In genomic region chr12:16351751-16352150, GRCm38 (mm10) we compare ENCODE assay signal across 23 mouse cellular contexts.
A peak's percentile ranks its signal among the peaks of the same experiment; 100 is the strongest.
DNase-seq lines count a peak whose midpoint lies in the region; ATAC-seq lines count a peak whose summit lies in the region.
"Had no signal": no experiment of that assay in that cellular context is flagged by ENCODE, and none has a peak within 500 bp of the region (broad histone marks: within the 10 kb centered on the region; RNA-seq: fewer than 3 reads in every experiment).

No protein-coding gene starts in this region.

- no peaks in the 10 kb centered on the region for H3K4me1 ChIP-seq in hindbrain, embryonic 11.5 days (replicated peaks; ENCODE audit: control insufficient read depth, insufficient read depth, low read length)
- H3K4me1 ChIP-seq: embryonic facial prominence, embryonic 10.5 days; embryonic facial prominence, embryonic 12.5 days; forebrain, embryonic 13.5 days; forebrain, embryonic 15.5 days had no signal

- H3K36me3 ChIP-seq in hindbrain, embryonic 11.5 days (ENCODE audit: control insufficient read depth, insufficient read depth, low read length): no peaks in the 10 kb centered on the region
- H3K36me3 ChIP-seq: embryonic facial prominence, embryonic 10.5 days; embryonic facial prominence, embryonic 12.5 days; forebrain, embryonic 15.5 days; G1E had no signal

- H3K27ac ChIP-seq in hindbrain, embryonic 11.5 days (ENCODE audit: low read depth, low read length): no peak overlapping the region
- H3K27ac ChIP-seq: embryonic facial prominence, embryonic 10.5 days; embryonic facial prominence, embryonic 12.5 days; forebrain, embryonic 13.5 days; forebrain, embryonic 15.5 days had no signal

- DNase-seq in spleen, postnatal 36 days (ENCODE audit: low spot score in 2 of 2): peak; percentile 15 to 23
- DNase-seq in spleen, postnatal 4 days (ENCODE audit: low spot score in 2 of 2): no peak
- DNase-seq in B cell, adult 2 months: peak; percentile 29 to 35
- DNase-seq in gastrocnemius, postnatal 25 days: no peak
- DNase-seq in hindbrain, embryonic 11.5 days (ENCODE audit: low spot score): no peak
- no peak for DNase-seq in gastrocnemius, adult 18-20 months (ENCODE audit: low spot score)
- DNase-seq: adrenal gland, adult 8-10 months; adrenal gland, postnatal 14 days; adrenal gland, postnatal 36 days; cerebellum, adult 11-12 months; cerebellum, adult 2 months; cerebellum, adult 9-10 months; cerebellum, postnatal 10 days; cerebellum, postnatal 25 days; forebrain, postnatal 0 days had no signal

- no peak overlapping the region for H3K4me2 ChIP-seq in hindbrain, embryonic 11.5 days (replicated peaks; ENCODE audit: low read depth, low read length)
- H3K4me2 ChIP-seq: embryonic facial prominence, embryonic 12.5 days; forebrain, embryonic 13.5 days; forebrain, embryonic 15.5 days had no signal

- no peak overlapping the region for H3K4me3 ChIP-seq in hindbrain, embryonic 11.5 days (ENCODE audit: low read depth, low read length)
- H3K4me3 ChIP-seq: embryonic facial prominence, embryonic 10.5 days; embryonic facial prominence, embryonic 12.5 days; forebrain, embryonic 13.5 days; forebrain, embryonic 15.5 days had no signal

- H3K9me3 ChIP-seq in hindbrain, embryonic 11.5 days (ENCODE audit: control insufficient read depth, low read length): no peaks in the 10 kb centered on the region
- H3K9me3 ChIP-seq: embryonic facial prominence, embryonic 10.5 days; embryonic facial prominence, embryonic 12.5 days; forebrain, embryonic 13.5 days; forebrain, embryonic 15.5 days; G1E had no signal

- H3K27me3 ChIP-seq in hindbrain, embryonic 11.5 days (ENCODE audit: control insufficient read depth, insufficient read depth, low read length): no peaks in the 10 kb centered on the region
- H3K27me3 ChIP-seq: embryonic facial prominence, embryonic 12.5 days; forebrain, embryonic 13.5 days; forebrain, embryonic 15.5 days; Patski had no signal

- no peak overlapping the region for H3K9ac ChIP-seq in hindbrain, embryonic 11.5 days (ENCODE audit: low read depth, low read length)
- H3K9ac ChIP-seq: embryonic facial prominence, embryonic 12.5 days; forebrain, embryonic 13.5 days; forebrain, embryonic 15.5 days; forebrain, postnatal 0 days had no signal

- ATAC-seq in neutrophil, adult 5-6 weeks (ENCODE audit: extremely low read depth, insufficient number of reproducible peaks, low FRiP score, poor library complexity, severe bottlenecking): peak; percentile 44; the same call in 1 of the 2 replicates
- ATAC-seq in hindbrain, embryonic 11.5 days (ENCODE audit: low FRiP score): no peak
- ATAC-seq: activated CD4-positive, CD25-positive, alpha-beta regulatory T cell, adult 4 months; forebrain, embryonic 13.5 days; forebrain, embryonic 15.5 days; forebrain, postnatal 0 days; Patski had no signal

Comparison
In these comparisons a context has a peak if more than half of its experiments do, and no peak if none do; other contexts are left out.
1. DNase-seq: peak in spleen, postnatal 36 days (2 of 2) and B cell, adult 2 months (2 of 2); none in spleen, postnatal 4 days (0 of 2), gastrocnemius, postnatal 25 days (single experiment), hindbrain, embryonic 11.5 days (single experiment) and gastrocnemius, adult 18-20 months (single experiment).